Mouse (Mus musculus): Measurements from ENCODE around the gene Inca1. TPM values are rescaled to one million over a fixed set of nuclear protein-coding genes. Genes with fewer than 3 reads are reported as not detected.

Gene Inca1
- total RNA-seq, 2 experiments from 2014 or later, result 2.9 to 5.0 TPM

- no peak for DNase-seq (ENCODE audit: low spot score in 2 of 2)
- no peak overlapping the region for H3K27ac ChIP-seq
- H3K4me3 ChIP-seq, result no peak overlapping the region
- TF ChIP-seq CTCF (conservative IDR thresholded peaks at IDR 0.05), result no peak
Observed at GRCm38 (mm10) chr11:70724706-70725105, 24.8 kb upstream of the Inca1 start.

- DNase-seq (ENCODE audit: low spot score in 2 of 2), result no peak
- H3K4me3 ChIP-seq, result no peak overlapping the region
- peak overlapping the region; percentile 75 for H3K27ac ChIP-seq
- TF ChIP-seq CTCF (conservative IDR thresholded peaks at IDR 0.05), result no peak
Observed at GRCm38 (mm10) chr11:70721072-70721471, 21.1 kb upstream of the Inca1 start.

GRCm38 (mm10) chr11:70720567-70720966 lies 20.6 kb upstream of the Inca1 start:
- no peak for DNase-seq (ENCODE audit: low spot score in 2 of 2)
- Histone ChIP-seq H3K4me3 (no peak overlapping the region), H3K27ac (peak overlapping the region; percentile 75)
- TF ChIP-seq CTCF (conservative IDR thresholded peaks at IDR 0.05), result no peak

- no peak for TF ChIP-seq CTCF (conservative IDR thresholded peaks at IDR 0.05)
- DNase-seq (ENCODE audit: low spot score in 2 of 2), result no peak
- Histone ChIP-seq H3K4me3 (no peak overlapping the region), H3K27ac (peak overlapping the region; percentile 65)
Observed at GRCm38 (mm10) chr11:70718481-70718880, 18.5 kb upstream of the Inca1 start.

GRCm38 (mm10) chr11:70715832-70716231 lies 15.9 kb upstream of the Inca1 start:
- no peak overlapping the region for H3K4me3 ChIP-seq
- TF ChIP-seq CTCF (conservative IDR thresholded peaks at IDR 0.05), result no peak
- H3K27ac ChIP-seq, result peak overlapping the region; percentile 39; the same call in 1 of the 2 replicates
- no peak for DNase-seq (ENCODE audit: low spot score in 2 of 2)

GRCm38 (mm10) chr11:70713222-70713621 lies 13.3 kb upstream of the Inca1 start:
- TF ChIP-seq CTCF (conservative IDR thresholded peaks at IDR 0.05), result no peak
- Histone ChIP-seq H3K27ac (no peak overlapping the region), H3K4me3 (no peak overlapping the region)
- DNase-seq (ENCODE audit: low spot score in 2 of 2), result no peak

- no peak overlapping the region for H3K4me3 ChIP-seq
- no peak for TF ChIP-seq CTCF (conservative IDR thresholded peaks at IDR 0.05)
- H3K27ac ChIP-seq, result peak overlapping the region; percentile 82
- peak in 1 of 2 experiments; percentile 62 for DNase-seq (ENCODE audit: low spot score in 2 of 2)
Observed at GRCm38 (mm10) chr11:70711026-70711425, 11.1 kb upstream of the Inca1 start.

- H3K27ac ChIP-seq, result peak overlapping the region; percentile 100
- no peak overlapping the region for H3K4me3 ChIP-seq
- no peak for DNase-seq (ENCODE audit: low spot score in 2 of 2)
- no peak for TF ChIP-seq CTCF (conservative IDR thresholded peaks at IDR 0.05)
Observed at GRCm38 (mm10) chr11:70706127-70706526, 6.2 kb upstream of the Inca1 start.

- TF ChIP-seq CTCF (conservative IDR thresholded peaks at IDR 0.05), result no peak
- DNase-seq (ENCODE audit: low spot score in 2 of 2), result no peak
- Histone ChIP-seq H3K4me3 (peak overlapping the region; percentile 83), H3K27ac (peak overlapping the region; percentile 100)
Observed at GRCm38 (mm10) chr11:70702781-70703180, 2.8 kb upstream of the Inca1 start.

GRCm38 (mm10) chr11:70701984-70702733 lies 2.2 kb upstream of the Inca1 start:
- DNase-seq (ENCODE audit: low spot score in 2 of 2), result no peak
- peak overlapping the region; percentile 100 for H3K27ac ChIP-seq
- TF ChIP-seq CTCF (conservative IDR thresholded peaks at IDR 0.05), result no peak
- peak overlapping the region; percentile 83 for H3K4me3 ChIP-seq

GRCm38 (mm10) chr11:70701221-70701955 lies 1.4 kb upstream of the Inca1 start:
- Histone ChIP-seq H3K27ac (peak overlapping the region; percentile 100), H3K4me3 (peak overlapping the region; percentile 83)
- no peak for TF ChIP-seq CTCF (conservative IDR thresholded peaks at IDR 0.05)
- no peak for DNase-seq (ENCODE audit: low spot score in 2 of 2)

GRCm38 (mm10) chr11:70700613-70701012 lies 658 bp upstream of the Inca1 start:
- DNase-seq (ENCODE audit: low spot score in 2 of 2), result peak in 1 of 2 experiments; percentile 58
- no peak for TF ChIP-seq CTCF (conservative IDR thresholded peaks at IDR 0.05)
- Histone ChIP-seq H3K4me3 (peak overlapping the region; percentile 83), H3K27ac (peak overlapping the region; percentile 100)

GRCm38 (mm10) chr11:70699051-70699450 lies 904 bp downstream of the Inca1 start:
- DNase-seq (ENCODE audit: low spot score in 2 of 2), result no peak
- no peak for TF ChIP-seq CTCF (conservative IDR thresholded peaks at IDR 0.05)
- Histone ChIP-seq H3K4me3 (no peak overlapping the region), H3K27ac (peak overlapping the region; percentile 100)
